Mouse (Mus musculus) left cerebral cortex, adult 2 months (tissue): ENCODE results near the gene Zbtb24. TPM values are rescaled to one million over a fixed set of nuclear protein-coding genes. Genes with fewer than 3 reads are reported as not detected.
A peak's percentile ranks its signal among the peaks of the same experiment; 100 is the strongest.

Experiments
- DNase-seq, 2 experiments: peaks; one replicate each; pipeline ENCODE4 v3.0.0; 2021 to 2022; ENCODE audit warnings: low spot score in 2 of 2, mixed read lengths in 1 of 2; ENCODE audit errors: extremely low spot score in 1 of 2
- H3K27ac ChIP-seq: fragments of 200-600 bp; 2 replicates; pipeline ENCODE4 v1.8.1; 2022
- H3K4me3 ChIP-seq: fragments of 200-600 bp; 2 replicates; pipeline ENCODE4 v1.8.1; 2022
- CTCF ChIP-seq: fragments of 200-600 bp; IDR thresholded peaks from 2 replicates; pipeline ENCODE4 v1.8.1; 2022; ENCODE audit warnings: antibody characterized with exemption, mild to moderate bottlenecking, moderate library complexity
- intact Hi-C: fragments of 180-260 bp; cut with DNase I; formaldehyde crosslinking; loops from one replicate; pipeline ENCODE4 v1.15.1; 2025
- total RNA-seq, 2 experiments: library from RNA; stranded (reverse); gene quantifications; 2 replicates each; pipeline ENCODE4 v1.2.3; 2021

Gene Zbtb24
- total RNA-seq, 2 experiments from 2014 or later = 19.6 to 21.2 TPM

GRCm38 (mm10) chr10:41435141-41435540 is 15.0 kb upstream of the Zbtb24 start:
- H3K27ac ChIP-seq = no peak overlapping the region
- intact Hi-C loops = loop anchor here (10.0 kb wide), 2 partner anchors 250 to 860 kb away; no protein-coding TSS in a partner anchor
- no peak for DNase-seq
- no peak overlapping the region for H3K4me3 ChIP-seq
- no peak for TF ChIP-seq CTCF

GRCm38 (mm10) chr10:41448216-41448615 is 2.0 kb upstream of the Zbtb24 start:
- TF ChIP-seq CTCF = no peak
- intact Hi-C loops = no loop called here
- DNase-seq = no peak
- no peak overlapping the region for H3K27ac ChIP-seq
- H3K4me3 ChIP-seq = no peak overlapping the region

- Histone ChIP-seq H3K27ac (peak overlapping the region; percentile 93), H3K4me3 (peak overlapping the region; percentile 92)
- intact Hi-C loops = no loop called here
- TF ChIP-seq CTCF = no peak
- peak; percentile 27 to 36 for DNase-seq
These were observed 499 bp upstream of the Zbtb24 start for GRCm38 (mm10) chr10:41449684-41450083.

GRCm38 (mm10) chr10:41450780-41451522 is 768 bp downstream of the Zbtb24 start:
- intact Hi-C loops = no loop called here
- Histone ChIP-seq H3K27ac (peak overlapping the region; percentile 85; the same call in 1 of the 2 replicates), H3K4me3 (peak overlapping the region; percentile 92)
- no peak for DNase-seq
- TF ChIP-seq CTCF = no peak

- intact Hi-C loops = no loop called here
- no peak for TF ChIP-seq CTCF
These were observed 1.5 kb downstream of the Zbtb24 start for GRCm38 (mm10) chr10:41451656-41452055.

GRCm38 (mm10) chr10:41452791-41453190 is 2.6 kb downstream of the Zbtb24 start:
- DNase-seq = no peak
- intact Hi-C loops = no loop called here
- TF ChIP-seq CTCF = no peak
- Histone ChIP-seq H3K4me3 (no peak overlapping the region), H3K27ac (no peak overlapping the region)

More at GRCm38 (mm10) chr10:41451656-41452055, 1.5 kb downstream of the Zbtb24 start:
- no peak overlapping the region for H3K27ac ChIP-seq
- DNase-seq = no peak
- H3K4me3 ChIP-seq = no peak overlapping the region

- intact Hi-C loops = no loop called here
- no peak for DNase-seq
These were observed 9.8 kb downstream of the Zbtb24 start for GRCm38 (mm10) chr10:41459990-41460389.

GRCm38 (mm10) chr10:41460501-41460900 is 10.3 kb downstream of the Zbtb24 start:
- Histone ChIP-seq H3K27ac (no peak overlapping the region), H3K4me3 (no peak overlapping the region)
- DNase-seq = no peak
- no peak for TF ChIP-seq CTCF
- intact Hi-C loops = no loop called here

More at GRCm38 (mm10) chr10:41459990-41460389, 9.8 kb downstream of the Zbtb24 start:
- no peak overlapping the region for H3K27ac ChIP-seq
- no peak overlapping the region for H3K4me3 ChIP-seq
- no peak for TF ChIP-seq CTCF

- no peak for DNase-seq
- intact Hi-C loops = no loop called here
- Histone ChIP-seq H3K4me3 (no peak overlapping the region), H3K27ac (no peak overlapping the region)
- TF ChIP-seq CTCF = no peak
These were observed 11.0 kb downstream of the Zbtb24 start for GRCm38 (mm10) chr10:41461057-41461722.

GRCm38 (mm10) chr10:41464401-41464955 is 14.3 kb downstream of the Zbtb24 start:
- H3K4me3 ChIP-seq = no peak overlapping the region
- H3K27ac ChIP-seq = no peak overlapping the region
- intact Hi-C loops = no loop called here
- DNase-seq = no peak
- no peak for TF ChIP-seq CTCF

GRCm38 (mm10) chr10:41467325-41467724 is 17.1 kb downstream of the Zbtb24 start:
- Histone ChIP-seq H3K27ac (no peak overlapping the region), H3K4me3 (no peak overlapping the region)
- TF ChIP-seq CTCF = no peak
- DNase-seq = no peak
- intact Hi-C loops = no loop called here

GRCm38 (mm10) chr10:41470693-41471092 is 20.5 kb downstream of the Zbtb24 start:
- intact Hi-C loops = no loop called here
- Histone ChIP-seq H3K27ac (no peak overlapping the region), H3K4me3 (no peak overlapping the region)
- no peak for TF ChIP-seq CTCF
- no peak for DNase-seq
